ENCODE assay signal across 33 mouse cellular contexts in genomic region chr3:88604863-88605262, GRCm38 (mm10). TPM values are rescaled to one million over a fixed set of nuclear protein-coding genes. Genes with fewer than 3 reads are reported as not detected.
DNase-seq lines count a peak whose midpoint lies in the region; ATAC-seq and TF ChIP-seq lines count a peak whose summit lies in the region.
"Had no signal": no experiment of that assay in that cellular context is flagged by ENCODE, and none has a peak within 500 bp of the region (broad histone marks: within the 10 kb centered on the region; RNA-seq: fewer than 3 reads in every experiment).

No protein-coding gene starts in this region.

- H3K4me2 ChIP-seq in heart, postnatal 0 days (ENCODE audit: low read depth, low read length) = no peak overlapping the region
- no peak overlapping the region for H3K4me2 ChIP-seq in neural tube, embryonic 15.5 days
- H3K4me2 ChIP-seq: embryonic facial prominence, embryonic 12.5 days; embryonic facial prominence, embryonic 15.5 days; hindbrain, embryonic 12.5 days; hindbrain, embryonic 15.5 days had no signal

- peak; percentile 54 to 71 for DNase-seq in adrenal gland, adult (ENCODE audit: inconsistent age in 2 of 2, low spot score in 1 of 2)
- DNase-seq in adrenal gland, postnatal 10 days = no peak
- DNase-seq in adrenal gland, postnatal 36 days = peak; percentile 35 to 40
- DNase-seq in adrenal gland, adult 8-10 months = no peak
- DNase-seq in heart, postnatal 0 days (ENCODE audit: low spot score) = no peak
- DNase-seq in heart, adult 2 months = no peak
- DNase-seq: cerebellum, adult 18-20 months; cerebellum, adult 9-11 months; cerebellum, postnatal 25 days; forebrain, postnatal 0 days; gastrocnemius, adult 2 months; gastrocnemius, postnatal 14 days; heart, adult 18-20 months; heart, postnatal 14 days; kidney, adult 2 months had no signal

- peaks cover 5% of the 10 kb centered on the region for H3K4me1 ChIP-seq in heart, postnatal 0 days (ENCODE audit: control insufficient read depth, insufficient read depth)
- H3K4me1 ChIP-seq in heart, adult 2 months (ENCODE audit: control insufficient read depth, insufficient read depth, low read length) = peaks cover 4% of the 10 kb centered on the region
- peaks cover 3% of the 10 kb centered on the region for H3K4me1 ChIP-seq in ES-Bruce4 (ENCODE audit: control insufficient read depth, insufficient read depth, low read length)
- peaks cover 13% of the 10 kb centered on the region for H3K4me1 ChIP-seq in neural tube, embryonic 15.5 days

- 85% methylated on average over 7 of the region's 7 CpGs for WGBS in heart, postnatal 0 days
- 92% methylated on average over 7 of the region's 7 CpGs for WGBS in heart, adult 2 months
- 94% methylated on average over 7 of the region's 7 CpGs for WGBS in neural tube, embryonic 15.5 days

- H3K9ac ChIP-seq in heart, postnatal 0 days (replicated peaks; ENCODE audit: low read depth, low read length) = no peak overlapping the region
- no peak overlapping the region for H3K9ac ChIP-seq in heart, adult 2 months (ENCODE audit: low read depth, low read length)
- H3K9ac ChIP-seq in ES-Bruce4 (ENCODE audit: low read depth, poor library complexity, severe bottlenecking) = no peak overlapping the region
- no peak overlapping the region for H3K9ac ChIP-seq in neural tube, embryonic 15.5 days (replicated peaks)
- H3K9ac ChIP-seq: embryonic facial prominence, embryonic 12.5 days; embryonic facial prominence, embryonic 15.5 days; forebrain, postnatal 0 days; hindbrain, embryonic 12.5 days; hindbrain, embryonic 15.5 days had no signal

- no peaks in the 10 kb centered on the region for H3K9me3 ChIP-seq in heart, postnatal 0 days (replicated peaks; ENCODE audit: control insufficient read depth, low read length)
- no peaks in the 10 kb centered on the region for H3K9me3 ChIP-seq in ES-Bruce4 (replicated peaks; ENCODE audit: control insufficient read depth, insufficient read depth, low read length, poor library complexity, severe bottlenecking)
- H3K9me3 ChIP-seq in neural tube, embryonic 15.5 days (replicated peaks) = no peaks in the 10 kb centered on the region
- H3K9me3 ChIP-seq: embryonic facial prominence, embryonic 12.5 days; embryonic facial prominence, embryonic 15.5 days; G1E; heart, embryonic 10.5 days; hindbrain, embryonic 12.5 days; hindbrain, embryonic 15.5 days had no signal

- H3K27me3 ChIP-seq in heart, postnatal 0 days (ENCODE audit: control insufficient read depth, insufficient read depth, low read length) = no peaks in the 10 kb centered on the region
- H3K27me3 ChIP-seq in heart, adult 2 months (ENCODE audit: control insufficient read depth, insufficient read depth, low read length) = no peaks in the 10 kb centered on the region
- H3K27me3 ChIP-seq in ES-Bruce4 (ENCODE audit: control insufficient read depth, insufficient read depth, low read length, poor library complexity, severe bottlenecking) = no peaks in the 10 kb centered on the region
- no peaks in the 10 kb centered on the region for H3K27me3 ChIP-seq in neural tube, embryonic 15.5 days (replicated peaks)
- H3K27me3 ChIP-seq: embryonic facial prominence, embryonic 12.5 days; embryonic facial prominence, embryonic 15.5 days; hindbrain, embryonic 15.5 days; Patski had no signal

- H3K36me3 ChIP-seq in heart, postnatal 0 days (replicated peaks; ENCODE audit: control insufficient read depth, insufficient read depth, low read length) = no peaks in the 10 kb centered on the region
- H3K36me3 ChIP-seq in heart, adult 2 months (ENCODE audit: control insufficient read depth, insufficient read depth, low read length) = no peaks in the 10 kb centered on the region
- H3K36me3 ChIP-seq in ES-Bruce4 (ENCODE audit: control insufficient read depth, insufficient read depth, low read length, poor library complexity, severe bottlenecking) = no peaks in the 10 kb centered on the region
- no peaks in the 10 kb centered on the region for H3K36me3 ChIP-seq in neural tube, embryonic 15.5 days
- H3K36me3 ChIP-seq: embryonic facial prominence, embryonic 12.5 days; embryonic facial prominence, embryonic 15.5 days; G1E; heart, embryonic 10.5 days; hindbrain, embryonic 12.5 days; hindbrain, embryonic 15.5 days had no signal

- ATAC-seq in heart, postnatal 0 days (ENCODE audit: insufficient read depth, low read depth) = no peak
- ATAC-seq in neural tube, embryonic 15.5 days (ENCODE audit: low FRiP score) = no peak
- ATAC-seq: forebrain, embryonic 14.5 days; forebrain, postnatal 0 days; intestine, postnatal 0 days; Patski had no signal

- H3K79me2 ChIP-seq in heart, adult 2 months (replicated peaks; ENCODE audit: control insufficient read depth, insufficient read depth, low read length) = no peaks in the 10 kb centered on the region

- 0 out of 2 replicates have a peak overlapping the region, but pooled peaks have one; percentile 47 for H3K27ac ChIP-seq in heart, postnatal 0 days (ENCODE audit: low read depth)
- no peak overlapping the region for H3K27ac ChIP-seq in heart, adult 2 months
- peak overlapping the region; percentile 92 for H3K27ac ChIP-seq in ES-Bruce4 (ENCODE audit: insufficient read depth, low read length)
- H3K27ac ChIP-seq in neural tube, embryonic 15.5 days (replicated peaks) = no peak overlapping the region
- H3K27ac ChIP-seq: embryonic facial prominence, embryonic 12.5 days; embryonic facial prominence, embryonic 15.5 days; hindbrain, embryonic 12.5 days; hindbrain, embryonic 15.5 days had no signal

- no peak for TF ChIP-seq EP300 in heart, postnatal 0 days (IDR thresholded peaks at IDR 0.05; ENCODE audit: low read depth)
- TF ChIP-seq EP300 in heart, adult 2 months (IDR thresholded peaks at IDR 0.05; ENCODE audit: insufficient read depth, low read depth, low read length) = no peak
- no peak for TF ChIP-seq EP300 in ES-Bruce4 (IDR thresholded peaks at IDR 0.05; ENCODE audit: insufficient read depth, low read depth, low read length)

- intact Hi-C loops in heart, adult 2 months (cut with DNase I) = no loop called here

- H3K4me3 ChIP-seq in heart, postnatal 0 days (ENCODE audit: low read depth, low read length) = no peak overlapping the region
- no peak overlapping the region for H3K4me3 ChIP-seq in heart, adult 2 months
- no peak overlapping the region for H3K4me3 ChIP-seq in ES-Bruce4 (ENCODE audit: low read depth, low read length)
- H3K4me3 ChIP-seq in neural tube, embryonic 15.5 days (replicated peaks) = no peak overlapping the region
- H3K4me3 ChIP-seq: embryonic facial prominence, embryonic 12.5 days; embryonic facial prominence, embryonic 15.5 days; gastrocnemius, adult 2 months; heart, embryonic 10.5 days; hindbrain, embryonic 12.5 days; hindbrain, embryonic 15.5 days had no signal

- TF ChIP-seq POLR2A in heart, adult 2 months (IDR thresholded peaks at IDR 0.05; ENCODE audit: insufficient read depth, low read depth, low read length) = no peak
- TF ChIP-seq POLR2A in ES-Bruce4 (IDR thresholded peaks at IDR 0.05; ENCODE audit: insufficient read depth, low read length) = no peak

- TF ChIP-seq CTCF in heart, postnatal 0 days (IDR thresholded peaks at IDR 0.05; ENCODE audit: low read depth) = no peak
- TF ChIP-seq CTCF in heart, adult 2 months (IDR thresholded peaks at IDR 0.05) = no peak
- no peak for TF ChIP-seq CTCF in ES-Bruce4 (IDR thresholded peaks at IDR 0.05; ENCODE audit: low read depth, low read length)

RNA-seq across cellular contexts. Expression of gene Arhgef2, which starts 0.9 kb away (rescaled TPM):
- total RNA-seq in adrenal gland, postnatal 10 days (2021) = 10 to 100 TPM; 51.4 to 71.5 TPM
- 10 to 100 TPM; 24.6 to 25.3 TPM for total RNA-seq in adrenal gland, postnatal 36 days (2021)
- 10 to 100 TPM; 22.0 to 48.2 (median 31.5) TPM for total RNA-seq in adrenal gland, adult 8-10 months (2022)
- 81.1 and 146 TPM in 2 replicates for total RNA-seq in heart, postnatal 0 days (2014; rRNA removed; ENCODE audit: low replicate concordance)
- 52.2 and 56.1 TPM in 2 replicates for polyA plus RNA-seq in heart, postnatal 0 days (2015; fragmentation: Nextera tagmentation; extraction: Ambion mirVana)
- 10 to 100 TPM; 37.3 to 37.5 TPM for total RNA-seq in heart, adult 2 months (2021)
- polyA plus RNA-seq in heart, adult 2 months (2012; rRNA removed) = 51.0 and 53.4 TPM in 2 replicates
- 71.2 and 74.9 TPM in 2 replicates for polyA plus RNA-seq in ES-Bruce4 (2011; ENCODE audit: insufficient read depth, insufficient read length, low read depth, missing spikeins)
- polyA plus RNA-seq in neural tube, embryonic 15.5 days (2015; fragmentation: Nextera tagmentation; extraction: Ambion mirVana) = 97.4 and 104 TPM in 2 replicates

RNA-seq across cellular contexts. Expression of gene Ssr2, which starts 29.2 kb away (rescaled TPM):
- total RNA-seq in adrenal gland, postnatal 10 days (2021) = 100 to 1,000 TPM; 221 to 247 TPM
- total RNA-seq in adrenal gland, postnatal 36 days (2021) = 100 to 1,000 TPM; 207 to 252 TPM
- 100 to 1,000 TPM; 139 to 217 (median 172) TPM for total RNA-seq in adrenal gland, adult 8-10 months (2022)
- total RNA-seq in heart, postnatal 0 days (2014; rRNA removed; ENCODE audit: low replicate concordance) = 246 and 286 TPM in 2 replicates
- polyA plus RNA-seq in heart, postnatal 0 days (2015; fragmentation: Nextera tagmentation; extraction: Ambion mirVana) = 144 and 146 TPM in 2 replicates
- total RNA-seq in heart, adult 2 months (2021) = 10 to 100 TPM; 65.3 to 67.6 TPM
- 80.0 and 115 TPM in 2 replicates for polyA plus RNA-seq in heart, adult 2 months (2012; rRNA removed)
- polyA plus RNA-seq in ES-Bruce4 (2011; ENCODE audit: insufficient read depth, insufficient read length, low read depth, missing spikeins) = 348 and 382 TPM in 2 replicates
- polyA plus RNA-seq in neural tube, embryonic 15.5 days (2015; fragmentation: Nextera tagmentation; extraction: Ambion mirVana) = 157 and 175 TPM in 2 replicates

RNA-seq across cellular contexts. Expression of gene Rxfp4, which starts 48.1 kb away (rescaled TPM):
- not detected for total RNA-seq in adrenal gland, postnatal 10 days (2021)
- total RNA-seq in adrenal gland, postnatal 36 days (2021) = not detected
- not detected for total RNA-seq in adrenal gland, adult 8-10 months (2022)
- total RNA-seq in heart, postnatal 0 days (2014; rRNA removed; ENCODE audit: low replicate concordance) = not detected in 2 replicates
- not detected in 2 replicates for polyA plus RNA-seq in heart, postnatal 0 days (2015; fragmentation: Nextera tagmentation; extraction: Ambion mirVana)
- total RNA-seq in heart, adult 2 months (2021) = not detected
- 0.41 TPM in 1 of 2 replicates, not detected in the other for polyA plus RNA-seq in heart, adult 2 months (2012; rRNA removed)
- polyA plus RNA-seq in ES-Bruce4 (2011; ENCODE audit: insufficient read depth, insufficient read length, low read depth, missing spikeins) = not detected in 2 replicates
- polyA plus RNA-seq in neural tube, embryonic 15.5 days (2015; fragmentation: Nextera tagmentation; extraction: Ambion mirVana) = not detected in 2 replicates
- total RNA-seq: common myeloid progenitor, adult 5-6 weeks; forebrain, postnatal 0 days; G1E; gastrocnemius, adult 2 months; gastrocnemius, postnatal 14 days; gastrocnemius, postnatal 4 days; heart, adult 18-20 months; heart, postnatal 14 days; hematopoietic stem cell, adult 5-6 weeks had no signal
- polyA plus RNA-seq: embryonic facial prominence, embryonic 12.5 days; embryonic facial prominence, embryonic 15.5 days; forebrain, embryonic 11.5 days; forebrain, embryonic 14.5 days; forebrain, postnatal 0 days; frontal cortex, adult 2 months; G1E; heart, embryonic 10.5 days; heart, embryonic 14.5 days; hindbrain, embryonic 12.5 days; hindbrain, embryonic 15.5 days; intestine, embryonic 14.5 days; intestine, postnatal 0 days; Patski had no signal

RNA-seq across cellular contexts. Expression of gene Ubqln4, which starts 51.3 kb away (rescaled TPM):
- 10 to 100 TPM; 63.9 to 73.1 TPM for total RNA-seq in adrenal gland, postnatal 10 days (2021)
- 10 to 100 TPM; 73.3 to 74.2 TPM for total RNA-seq in adrenal gland, postnatal 36 days (2021)
- 10 to 100 TPM; 64.1 to 81.3 (median 66.7) TPM for total RNA-seq in adrenal gland, adult 8-10 months (2022)
- 74.9 and 82.4 TPM in 2 replicates for total RNA-seq in heart, postnatal 0 days (2014; rRNA removed; ENCODE audit: low replicate concordance)
- polyA plus RNA-seq in heart, postnatal 0 days (2015; fragmentation: Nextera tagmentation; extraction: Ambion mirVana) = 18.3 and 19.0 TPM in 2 replicates
- 10 to 100 TPM; 70.1 to 76.5 TPM for total RNA-seq in heart, adult 2 months (2021)
- polyA plus RNA-seq in heart, adult 2 months (2012; rRNA removed) = 69.3 and 86.7 TPM in 2 replicates
- polyA plus RNA-seq in ES-Bruce4 (2011; ENCODE audit: insufficient read depth, insufficient read length, low read depth, missing spikeins) = 118 and 133 TPM in 2 replicates
- 39.2 and 40.1 TPM in 2 replicates for polyA plus RNA-seq in neural tube, embryonic 15.5 days (2015; fragmentation: Nextera tagmentation; extraction: Ambion mirVana)

RNA-seq across cellular contexts. Expression of gene Lamtor2, which starts 52.0 kb away (rescaled TPM):
- total RNA-seq in adrenal gland, postnatal 10 days (2021) = 100 to 1,000 TPM; 131 to 132 TPM
- 100 to 1,000 TPM; 142 to 148 TPM for total RNA-seq in adrenal gland, postnatal 36 days (2021)
- 100 to 1,000 TPM; 138 to 164 (median 144) TPM for total RNA-seq in adrenal gland, adult 8-10 months (2022)
- 3.6 and 34.6 TPM in 2 replicates for total RNA-seq in heart, postnatal 0 days (2014; rRNA removed; ENCODE audit: low replicate concordance)
- polyA plus RNA-seq in heart, postnatal 0 days (2015; fragmentation: Nextera tagmentation; extraction: Ambion mirVana) = 131 and 136 TPM in 2 replicates
- total RNA-seq in heart, adult 2 months (2021) = 100 to 1,000 TPM in 1 of 2 experiments, 10 to 100 TPM in 1; 94.3 to 104 TPM
- polyA plus RNA-seq in heart, adult 2 months (2012; rRNA removed) = 118 TPM in 2 replicates
- polyA plus RNA-seq in ES-Bruce4 (2011; ENCODE audit: insufficient read depth, insufficient read length, low read depth, missing spikeins) = 138 and 151 TPM in 2 replicates
- polyA plus RNA-seq in neural tube, embryonic 15.5 days (2015; fragmentation: Nextera tagmentation; extraction: Ambion mirVana) = 189 and 193 TPM in 2 replicates

Comparison
In these comparisons a context has a peak if more than half of its experiments do, and no peak if none do; other contexts are left out.
1. DNase-seq: peak in adrenal gland, adult (2 of 2) and adrenal gland, postnatal 36 days (2 of 2); none in adrenal gland, postnatal 10 days (single experiment), adrenal gland, adult 8-10 months (single experiment), heart, postnatal 0 days (single experiment) and heart, adult 2 months (0 of 2).
2. H3K27ac ChIP-seq: peak in heart, postnatal 0 days (single experiment) and ES-Bruce4 (single experiment); none in heart, adult 2 months (single experiment) and neural tube, embryonic 15.5 days (single experiment).